Mouse (Mus musculus): ENCODE measurements around the gene Osbpl10. TPM values are rescaled to one million over a fixed set of nuclear protein-coding genes. Genes with fewer than 3 reads are reported as not detected.
A peak's percentile ranks its signal among the peaks of the same experiment; 100 is the strongest.

Osbpl10 gene
- polyA plus RNA-seq, 1 experiment from 2014 or later, result 4.7 TPM

DNA sequence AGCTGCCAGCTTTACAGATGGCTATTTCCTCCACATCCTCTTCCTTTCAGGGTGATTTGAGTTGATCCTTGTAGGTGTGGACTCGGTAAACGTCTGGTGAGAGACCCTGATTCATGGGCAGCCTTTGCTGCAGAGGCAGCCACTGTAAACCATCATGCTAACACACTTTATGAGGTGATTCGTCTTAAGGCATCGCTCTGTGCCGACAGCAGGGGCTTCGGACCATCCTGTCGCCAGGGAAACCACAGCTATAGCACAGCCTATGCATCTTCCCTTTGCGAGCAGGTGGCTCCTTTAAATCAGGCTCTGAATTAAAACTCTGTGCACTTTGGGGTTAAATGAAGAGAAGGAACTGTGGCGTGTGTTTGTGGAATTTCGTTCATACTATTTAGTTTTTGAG is 138.9 kb downstream of the Osbpl10 start:
- Histone ChIP-seq H3K9me3 (no peaks in the 10 kb centered on the region), H3K36me3 (no peaks in the 10 kb centered on the region), H3K9ac (no peak overlapping the region), H3K27me3 (no peaks in the 10 kb centered on the region), H3K4me3 (no peak overlapping the region), H3K4me2 (no peak overlapping the region), H3K4me1 (replicated peaks) (peaks cover 18% of the 10 kb centered on the region), H3K27ac (replicated peaks) (no peak overlapping the region)
- 49% methylated on average over 10 of the region's 10 CpGs for WGBS
- no peak for ATAC-seq (ENCODE audit: low FRiP score, low read depth)

- peaks cover 18% of the 10 kb centered on the region for H3K4me1 ChIP-seq (replicated peaks)
- WGBS, result 51% methylated on average over 5 of the region's 5 CpGs
- no peak overlapping the region for H3K9ac ChIP-seq
- H3K27ac ChIP-seq (replicated peaks), result peak overlapping the region; percentile 63
- no peaks in the 10 kb centered on the region for H3K9me3 ChIP-seq
- no peak overlapping the region for H3K4me3 ChIP-seq
- H3K36me3 ChIP-seq, result no peaks in the 10 kb centered on the region
- H3K27me3 ChIP-seq, result no peaks in the 10 kb centered on the region
- ATAC-seq (ENCODE audit: low FRiP score, low read depth), result no peak
- no peak overlapping the region; the same call in 1 of the 2 replicates for H3K4me2 ChIP-seq
Measured at GRCm38 (mm10) chr9:115120276-115120675, 141.9 kb downstream of the Osbpl10 start.

GRCm38 (mm10) chr9:115120678-115121224 is 142.4 kb downstream of the Osbpl10 start:
- no peaks in the 10 kb centered on the region for H3K27me3 ChIP-seq
- no peaks in the 10 kb centered on the region for H3K9me3 ChIP-seq
- peak overlapping the region; percentile 63 for H3K27ac ChIP-seq (replicated peaks)
- no peaks in the 10 kb centered on the region for H3K36me3 ChIP-seq
- peaks cover 18% of the 10 kb centered on the region for H3K4me1 ChIP-seq (replicated peaks)
- ATAC-seq (ENCODE audit: low FRiP score, low read depth), result peak; percentile 59
- H3K4me3 ChIP-seq, result no peak overlapping the region
- no peak overlapping the region; the same call in 1 of the 2 replicates for H3K4me2 ChIP-seq
- WGBS, result 47% methylated on average over 17 of the region's 17 CpGs
- no peak overlapping the region for H3K9ac ChIP-seq

DNA sequence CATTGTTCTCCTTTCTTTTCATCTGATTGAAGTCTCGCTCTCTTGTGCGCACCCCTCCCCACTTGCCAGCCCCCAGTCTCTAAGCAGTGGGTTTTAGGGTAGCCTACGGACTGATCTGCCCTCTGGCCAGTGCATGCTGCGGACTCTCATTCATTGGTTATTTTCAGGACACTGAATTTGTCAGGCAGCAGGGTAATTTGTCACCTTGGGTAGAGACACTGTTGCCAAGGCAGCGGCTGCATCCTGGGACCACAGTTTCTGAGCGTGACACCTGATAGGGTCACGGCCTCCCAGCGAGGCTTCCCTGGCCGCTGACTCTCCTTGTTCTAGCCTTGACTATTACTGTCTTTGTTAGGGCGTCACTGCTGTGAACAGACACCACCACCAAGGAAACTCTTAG is 149.0 kb downstream of the Osbpl10 start:
- no peak overlapping the region for H3K27ac ChIP-seq (replicated peaks)
- H3K27me3 ChIP-seq, result no peaks in the 10 kb centered on the region
- no peak for ATAC-seq (ENCODE audit: low FRiP score, low read depth)
- no peak overlapping the region for H3K4me3 ChIP-seq
- H3K36me3 ChIP-seq, result no peaks in the 10 kb centered on the region
- no peaks in the 10 kb centered on the region; the same call in 1 of the 2 replicates for H3K4me1 ChIP-seq (replicated peaks)
- H3K9ac ChIP-seq, result no peak overlapping the region
- H3K4me2 ChIP-seq, result no peak overlapping the region
- 28% methylated on average over 10 of the region's 10 CpGs for WGBS
- H3K9me3 ChIP-seq, result no peaks in the 10 kb centered on the region

DNA sequence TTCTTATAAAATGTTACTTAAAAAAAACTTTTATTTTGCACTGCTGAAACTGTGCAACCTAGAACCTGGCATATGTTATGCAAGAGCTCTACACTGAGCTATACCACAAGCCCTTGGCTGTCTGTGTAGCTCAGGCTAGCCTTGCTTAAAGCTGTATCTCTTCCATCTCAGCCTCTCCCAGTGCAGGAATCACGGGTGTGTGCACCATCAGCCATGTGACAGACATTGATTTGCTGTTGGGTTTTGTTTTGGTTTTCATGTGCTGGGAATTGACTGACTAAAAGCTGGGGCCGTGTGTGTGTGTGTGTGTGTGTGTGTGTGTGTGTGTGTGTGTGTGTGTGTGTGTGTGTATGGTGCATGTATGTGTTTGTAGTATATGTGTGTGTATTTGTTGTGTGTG is 155.6 kb downstream of the Osbpl10 start:
- H3K36me3 ChIP-seq, result no peaks in the 10 kb centered on the region

DNA sequence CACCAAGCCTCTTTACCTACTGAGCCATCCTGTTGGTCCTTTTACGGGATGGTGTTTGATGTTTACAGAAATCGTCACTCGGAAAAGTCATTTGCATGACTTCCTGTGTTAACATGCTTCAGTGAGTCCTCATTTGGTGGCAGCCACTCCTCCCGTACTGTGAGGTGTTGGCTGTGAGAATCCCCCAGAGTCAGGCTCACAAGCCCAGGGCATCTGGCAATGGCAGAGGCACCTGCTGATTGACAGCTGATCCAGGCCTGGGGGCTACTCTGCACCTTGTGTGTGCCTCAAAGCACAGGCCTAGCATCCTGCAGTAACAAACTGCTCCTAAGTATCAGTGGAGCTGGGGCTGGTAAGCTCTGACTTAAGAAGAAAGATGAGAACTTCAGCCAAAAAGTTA is 156.4 kb downstream of the Osbpl10 start:
- Histone ChIP-seq H3K27ac (replicated peaks) (no peak overlapping the region), H3K9ac (no peak overlapping the region), H3K4me1 (replicated peaks) (peaks cover 8% of the 10 kb centered on the region; the same call in 1 of the 2 replicates), H3K9me3 (no peaks in the 10 kb centered on the region), H3K4me2 (no peak overlapping the region), H3K36me3 (no peaks in the 10 kb centered on the region), H3K4me3 (no peak overlapping the region), H3K27me3 (no peaks in the 10 kb centered on the region)
- 22% methylated on average over 4 of the region's 4 CpGs for WGBS
- ATAC-seq (ENCODE audit: low FRiP score, low read depth), result 0 out of 2 replicates have a peak, but pooled peaks have one; percentile 57

More for the DNA sequence above, 155.6 kb downstream of the Osbpl10 start:
- Histone ChIP-seq H3K9me3 (no peaks in the 10 kb centered on the region), H3K4me3 (no peak overlapping the region), H3K4me1 (replicated peaks) (peaks cover 8% of the 10 kb centered on the region; the same call in 1 of the 2 replicates), H3K9ac (no peak overlapping the region), H3K4me2 (no peak overlapping the region), H3K27ac (replicated peaks) (no peak overlapping the region), H3K27me3 (no peaks in the 10 kb centered on the region)
- 60% methylated on average over 2 of the region's 2 CpGs for WGBS
- ATAC-seq (ENCODE audit: low FRiP score, low read depth), result no peak

DNA sequence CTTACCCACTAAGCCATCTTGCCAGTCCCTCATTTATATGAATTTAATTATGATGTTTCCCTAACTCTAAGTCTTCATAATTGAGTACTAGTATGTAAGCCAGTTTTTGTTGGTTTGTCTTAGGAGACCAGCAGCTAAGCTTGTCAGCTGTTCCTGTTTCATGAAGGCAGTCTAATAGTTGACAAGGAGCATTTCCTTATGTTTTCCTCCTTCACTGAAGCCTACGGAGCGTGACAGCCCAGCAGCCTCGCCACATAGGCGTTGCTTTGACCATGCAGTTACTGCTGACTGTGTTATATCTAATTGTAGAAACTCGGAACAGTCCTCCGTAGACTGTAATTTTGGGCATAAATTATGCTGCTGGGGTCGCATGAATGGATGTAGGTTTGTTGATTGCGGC is 157.0 kb downstream of the Osbpl10 start:
- H3K36me3 ChIP-seq, result no peaks in the 10 kb centered on the region
- no peak overlapping the region for H3K27ac ChIP-seq (replicated peaks)
- H3K4me2 ChIP-seq, result no peak overlapping the region
- peaks cover 13% of the 10 kb centered on the region for H3K4me1 ChIP-seq (replicated peaks)
- H3K9ac ChIP-seq, result no peak overlapping the region
- no peak overlapping the region for H3K4me3 ChIP-seq
- H3K27me3 ChIP-seq, result no peaks in the 10 kb centered on the region
- H3K9me3 ChIP-seq, result no peaks in the 10 kb centered on the region
- 67% methylated on average over 8 of the region's 8 CpGs for WGBS
- no peak for ATAC-seq (ENCODE audit: low FRiP score, low read depth)

- no peaks in the 10 kb centered on the region for H3K27me3 ChIP-seq
- WGBS, result 76% methylated on average over 3 of the region's 3 CpGs
- H3K4me2 ChIP-seq, result no peak overlapping the region
- H3K9ac ChIP-seq, result no peak overlapping the region
- H3K4me1 ChIP-seq (replicated peaks), result peaks cover 13% of the 10 kb centered on the region
- H3K27ac ChIP-seq (replicated peaks), result no peak overlapping the region
- H3K4me3 ChIP-seq, result no peak overlapping the region
- no peaks in the 10 kb centered on the region for H3K36me3 ChIP-seq
- H3K9me3 ChIP-seq, result no peaks in the 10 kb centered on the region
- ATAC-seq (ENCODE audit: low FRiP score, low read depth), result no peak
Measured at GRCm38 (mm10) chr9:115137858-115138257, 159.5 kb downstream of the Osbpl10 start.

DNA sequence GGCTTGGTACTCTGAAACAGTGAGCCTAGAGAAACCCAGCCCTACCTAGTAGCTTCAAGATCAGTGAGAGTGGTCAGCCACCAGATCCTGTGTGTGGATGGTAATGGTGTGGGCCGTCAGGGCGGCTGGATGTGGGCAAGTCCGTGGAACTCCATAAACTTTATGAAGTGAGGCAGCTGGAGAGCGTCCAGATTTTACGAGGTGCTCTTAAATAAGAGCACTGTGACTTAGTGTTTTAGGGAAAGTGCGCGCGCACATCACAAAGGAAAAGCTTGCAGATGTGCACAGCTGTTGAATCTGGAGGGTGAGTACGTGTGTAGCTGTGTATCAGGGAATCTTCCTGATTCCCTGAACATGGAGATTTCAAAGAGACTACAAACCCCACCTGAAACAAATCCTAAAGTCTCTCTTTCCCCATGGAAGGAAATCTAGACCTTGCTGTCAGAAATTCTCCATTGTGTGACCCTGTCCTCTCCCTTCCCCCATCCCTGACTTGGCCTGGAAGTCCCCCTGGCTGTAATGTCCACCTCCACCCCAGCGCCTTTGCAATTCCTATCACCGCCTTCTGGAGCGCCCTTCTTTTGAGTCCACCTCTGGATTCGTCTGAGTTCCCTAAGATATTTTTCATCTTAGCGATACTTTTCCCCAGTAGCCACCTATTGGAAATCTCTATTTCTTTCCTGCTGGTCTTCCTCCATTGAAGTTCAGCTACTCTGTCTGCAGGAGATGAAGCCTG is 161.4 kb downstream of the Osbpl10 start:
- Histone ChIP-seq H3K4me2 (no peak overlapping the region), H3K4me1 (replicated peaks) (peaks cover 18% of the 10 kb centered on the region), H3K27ac (replicated peaks) (no peak overlapping the region), H3K9me3 (no peaks in the 10 kb centered on the region), H3K27me3 (no peaks in the 10 kb centered on the region), H3K4me3 (no peak overlapping the region), H3K36me3 (no peaks in the 10 kb centered on the region), H3K9ac (no peak overlapping the region)
- ATAC-seq (ENCODE audit: low FRiP score, low read depth), result no peak
- WGBS, result 85% methylated on average over 14 of the region's 14 CpGs

- H3K4me1 ChIP-seq (replicated peaks), result peaks cover 10% of the 10 kb centered on the region; the same call in 1 of the 2 replicates
- H3K36me3 ChIP-seq, result no peaks in the 10 kb centered on the region
- 89% methylated on average over 5 of the region's 5 CpGs for WGBS
- no peak overlapping the region for H3K27ac ChIP-seq (replicated peaks)
- H3K9me3 ChIP-seq, result no peaks in the 10 kb centered on the region
- no peaks in the 10 kb centered on the region for H3K27me3 ChIP-seq
- no peak overlapping the region for H3K4me3 ChIP-seq
- H3K9ac ChIP-seq, result no peak overlapping the region
- ATAC-seq (ENCODE audit: low FRiP score, low read depth), result no peak
- no peak overlapping the region for H3K4me2 ChIP-seq
Measured at GRCm38 (mm10) chr9:115147141-115147540, 168.8 kb downstream of the Osbpl10 start.

- no peak overlapping the region for H3K9ac ChIP-seq
- H3K27me3 ChIP-seq, result no peaks in the 10 kb centered on the region
- H3K4me2 ChIP-seq, result no peak overlapping the region
- no peak overlapping the region for H3K27ac ChIP-seq (replicated peaks)
- peaks cover 10% of the 10 kb centered on the region; the same call in 1 of the 2 replicates for H3K4me1 ChIP-seq (replicated peaks)
- no peak for ATAC-seq (ENCODE audit: low FRiP score, low read depth)
- no peaks in the 10 kb centered on the region for H3K36me3 ChIP-seq
- H3K4me3 ChIP-seq, result no peak overlapping the region
- no peaks in the 10 kb centered on the region for H3K9me3 ChIP-seq
- 46% methylated on average over 13 of the region's 13 CpGs for WGBS
Measured at GRCm38 (mm10) chr9:115147586-115148355, 169.4 kb downstream of the Osbpl10 start.
